Mouse (Mus musculus): ENCODE results near the gene Kalrn.
A peak's percentile ranks its signal among the peaks of the same experiment; 100 is the strongest.

Gene Kalrn

DNA sequence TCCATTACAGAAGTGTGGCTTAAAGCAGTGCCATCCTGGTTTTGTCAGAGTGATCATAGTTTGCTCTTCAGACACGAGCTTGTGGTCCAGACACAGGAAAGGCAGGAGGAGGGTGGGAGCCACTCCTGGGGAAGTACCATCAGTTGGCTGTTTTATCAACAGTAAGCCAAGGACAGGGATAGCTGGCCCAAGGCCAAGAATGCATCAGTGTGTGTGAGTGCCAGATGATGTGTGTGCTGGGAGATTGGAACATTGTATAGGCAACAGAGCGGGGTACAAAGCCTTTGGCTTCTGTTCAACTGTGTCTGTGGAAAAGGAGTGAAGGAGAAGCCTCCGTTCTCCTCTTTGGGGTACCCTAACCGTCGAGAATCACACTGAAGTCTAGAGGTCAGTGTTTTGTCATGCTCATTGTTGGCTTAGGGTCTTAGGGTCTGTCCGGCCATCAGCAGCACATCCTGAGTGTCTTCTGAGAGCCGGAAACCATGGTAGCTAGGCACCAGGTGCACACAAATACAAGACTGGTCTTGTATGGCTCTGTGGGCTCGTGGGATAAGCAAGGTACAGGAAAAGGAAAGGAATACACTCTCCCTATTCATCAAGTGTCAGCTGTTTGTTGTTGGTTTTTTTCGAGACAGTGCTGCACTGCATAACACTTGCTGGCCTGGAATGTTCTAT lies 644.4 kb downstream of the Kalrn start:
- peak; percentile 66 for DNase-seq

DNA sequence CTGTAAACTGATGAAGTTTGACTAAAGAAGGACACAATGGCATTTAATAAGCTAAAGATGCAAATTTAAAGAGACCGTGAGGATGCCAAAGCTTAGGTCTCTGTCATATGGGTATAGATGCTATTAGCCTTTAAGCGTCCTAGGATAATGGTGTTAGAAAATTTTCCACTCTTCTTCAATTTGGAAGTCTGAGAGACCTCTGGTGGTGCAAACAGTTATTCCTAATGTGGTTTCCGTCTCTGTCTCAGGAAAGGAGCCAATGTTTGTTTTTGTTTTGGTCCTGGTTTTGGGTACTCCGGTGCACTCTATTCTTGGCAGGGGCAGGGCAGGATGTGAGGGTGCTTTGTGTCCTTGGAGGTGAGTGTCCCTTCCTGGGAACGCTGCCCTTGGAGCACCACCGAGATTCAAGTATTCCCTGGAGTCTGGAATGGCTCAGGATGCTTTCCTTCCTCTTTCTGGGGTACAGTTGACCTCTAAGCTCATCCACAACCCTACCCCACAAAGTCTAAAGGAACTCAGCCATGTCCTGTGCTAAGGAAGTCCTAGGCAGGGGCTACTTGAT lies 646.0 kb downstream of the Kalrn start:
- peak; percentile 47 for DNase-seq

DNA sequence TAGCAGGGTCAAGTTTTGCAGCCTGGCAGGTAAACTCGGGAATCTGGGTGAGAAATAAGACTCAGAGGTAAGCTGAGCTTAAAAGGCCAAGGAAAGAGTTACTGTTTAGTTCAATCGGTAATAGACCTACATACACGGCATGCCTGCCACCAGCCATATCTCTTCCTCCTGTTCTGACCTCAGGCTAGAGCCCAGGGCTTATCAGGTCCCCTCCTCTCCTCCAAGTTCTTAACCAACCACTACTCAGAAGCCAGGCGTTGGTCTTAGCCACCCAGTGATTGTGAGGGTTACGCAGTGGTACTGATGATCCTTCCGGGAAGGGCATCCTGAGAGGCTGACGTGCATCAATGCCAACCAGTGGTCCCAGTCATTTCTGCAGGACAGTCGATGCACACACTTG lies 649.6 kb downstream of the Kalrn start:
- DNase-seq = no peak

DNA sequence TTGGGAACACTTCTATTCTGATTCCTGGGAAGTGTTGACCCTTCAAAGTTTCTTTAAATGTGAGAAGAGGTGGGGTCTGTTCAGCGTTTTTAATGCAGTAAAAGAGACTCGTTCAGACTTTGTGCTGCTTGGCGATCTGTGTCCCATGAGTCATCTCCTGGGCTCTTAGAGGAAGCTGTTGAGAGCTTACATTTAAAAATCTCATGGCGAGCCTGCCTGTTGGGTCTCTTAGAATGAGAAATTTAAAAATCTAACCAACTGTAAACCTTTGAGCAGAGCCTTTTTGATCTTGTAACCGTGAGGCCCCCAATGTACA lies 650.4 kb downstream of the Kalrn start:
- no peak for DNase-seq

DNA sequence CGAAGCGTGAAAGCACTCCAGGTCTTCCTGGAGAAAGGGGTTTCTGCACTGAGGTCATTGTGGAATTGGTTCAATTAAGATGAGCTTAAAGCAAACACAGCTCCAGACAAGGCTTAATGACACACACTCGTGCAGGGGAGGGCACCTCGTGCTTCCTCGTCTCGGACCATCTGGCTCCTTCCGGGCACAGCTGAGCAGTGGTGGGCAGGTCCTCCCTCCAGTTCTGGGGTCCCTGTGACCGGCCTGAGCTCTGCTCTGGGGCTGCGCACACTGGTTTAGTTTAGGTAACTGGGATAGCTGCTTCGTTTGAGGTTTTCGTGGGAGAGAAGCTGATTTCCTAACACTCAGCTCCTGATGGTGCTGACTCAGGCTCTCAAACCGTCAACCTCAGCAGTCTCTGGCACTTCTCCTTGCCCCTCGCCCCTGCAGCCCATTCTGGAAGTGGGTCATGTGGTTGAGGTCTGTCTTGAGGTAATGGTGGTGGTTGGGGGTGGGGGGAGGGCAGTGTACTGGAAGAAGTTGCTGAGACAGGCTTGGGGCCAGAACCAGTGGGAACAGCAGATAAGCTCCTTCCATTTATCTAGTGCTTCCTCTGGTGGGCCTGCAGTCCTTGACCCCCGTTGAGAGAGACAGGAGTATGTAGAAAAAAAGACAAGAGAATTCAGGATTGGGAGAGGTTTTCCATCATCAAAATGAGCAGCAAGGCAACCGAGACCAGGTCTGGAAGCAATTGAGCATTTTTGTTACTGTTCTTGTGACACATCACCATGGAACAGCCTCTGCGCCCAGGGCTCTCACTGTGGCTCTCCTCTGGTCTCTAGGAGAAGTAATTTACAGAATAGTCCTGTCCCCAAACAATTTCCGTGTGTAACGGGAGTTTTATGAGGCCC lies 651.0 kb downstream of the Kalrn start:
- DNase-seq = no peak

DNA sequence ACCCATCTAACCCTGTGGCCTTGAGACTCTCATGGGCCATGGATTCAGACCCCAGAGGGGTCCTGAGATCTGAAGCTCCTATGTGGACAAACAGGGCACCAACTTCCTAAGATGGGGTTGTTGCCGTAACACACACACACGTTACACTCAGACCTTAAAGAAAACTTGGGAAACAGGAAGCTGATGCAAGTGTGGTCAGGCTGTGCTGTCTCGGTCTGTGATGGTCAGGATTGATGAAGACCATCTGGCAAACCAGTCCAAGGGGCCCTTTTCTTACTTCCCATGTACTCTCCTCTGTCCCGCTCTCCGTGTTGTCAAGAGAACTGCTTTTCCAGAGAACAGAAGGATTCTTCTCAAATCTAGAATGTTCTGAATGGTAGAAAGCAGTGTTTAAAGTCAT lies 651.8 kb downstream of the Kalrn start:
- peak; percentile 46 for DNase-seq

All from lung, postnatal 36 days (tissue).